8 mouse cellular contexts compared by ENCODE assay signal in genomic region chr17:10318561-10319430, GRCm38 (mm10). TPM values are rescaled to one million over a fixed set of nuclear protein-coding genes. Genes with fewer than 3 reads are reported as not detected.
DNase-seq lines count a peak whose midpoint lies in the region; ATAC-seq and TF ChIP-seq lines count a peak whose summit lies in the region.

No protein-coding gene starts in this region.

- peak; percentile 57 for ATAC-seq in intestine, postnatal 0 days
- ATAC-seq in limb, embryonic 13.5 days (ENCODE audit: low FRiP score, low read depth) = peak; percentile 66; the same call in 1 of the 2 replicates
- peak; percentile 53 for ATAC-seq in midbrain, embryonic 13.5 days

- no peaks in the 10 kb centered on the region for H3K4me1 ChIP-seq in intestine, postnatal 0 days (replicated peaks; ENCODE audit: control insufficient read depth, insufficient read depth, low read length)
- peaks cover 34% of the 10 kb centered on the region for H3K4me1 ChIP-seq in limb, embryonic 13.5 days
- peaks cover 42% of the 10 kb centered on the region for H3K4me1 ChIP-seq in midbrain, embryonic 13.5 days (replicated peaks)

- no peak for TF ChIP-seq CTCF in intestine, postnatal 0 days (IDR thresholded peaks at IDR 0.05; ENCODE audit: low read depth)

- H3K9ac ChIP-seq in intestine, postnatal 0 days (ENCODE audit: low read depth, low read length) = peak overlapping the region; percentile 81
- H3K9ac ChIP-seq in limb, embryonic 13.5 days = peak overlapping the region; percentile 98
- H3K9ac ChIP-seq in midbrain, embryonic 13.5 days (replicated peaks) = peak overlapping the region; percentile 98

- H3K27me3 ChIP-seq in intestine, postnatal 0 days (replicated peaks; ENCODE audit: control insufficient read depth, insufficient read depth, low read length) = peaks cover 51% of the 10 kb centered on the region
- no peaks in the 10 kb centered on the region for H3K27me3 ChIP-seq in limb, embryonic 13.5 days
- H3K27me3 ChIP-seq in midbrain, embryonic 13.5 days = no peaks in the 10 kb centered on the region

- H3K36me3 ChIP-seq in intestine, postnatal 0 days (ENCODE audit: control insufficient read depth, insufficient read depth) = no peaks in the 10 kb centered on the region
- H3K36me3 ChIP-seq in limb, embryonic 13.5 days = no peaks in the 10 kb centered on the region
- H3K36me3 ChIP-seq in midbrain, embryonic 13.5 days = no peaks in the 10 kb centered on the region

- 1% methylated on average over 75 of the region's 153 CpGs for WGBS in intestine, postnatal 0 days
- WGBS in limb, embryonic 13.5 days = 0% methylated on average over 35 of the region's 153 CpGs
- under 1% methylated on average over 73 of the region's 153 CpGs for WGBS in midbrain, embryonic 13.5 days

- H3K4me2 ChIP-seq in intestine, postnatal 0 days (replicated peaks; ENCODE audit: low read depth) = peak overlapping the region; percentile 76
- H3K4me2 ChIP-seq in limb, embryonic 13.5 days (replicated peaks) = peak overlapping the region; percentile 65
- peak overlapping the region; percentile 62 for H3K4me2 ChIP-seq in midbrain, embryonic 13.5 days (replicated peaks)

- H3K9me3 ChIP-seq in intestine, postnatal 0 days (ENCODE audit: control insufficient read depth) = no peaks in the 10 kb centered on the region
- no peaks in the 10 kb centered on the region for H3K9me3 ChIP-seq in limb, embryonic 13.5 days
- H3K9me3 ChIP-seq in midbrain, embryonic 13.5 days = no peaks in the 10 kb centered on the region

- peak; percentile 67 for DNase-seq in 3134 (ENCODE audit: extremely low read depth, insufficient read length, low spot score)
- peak; percentile 90 for DNase-seq in adrenal gland, adult 2 months
- DNase-seq in embryo, embryonic 11 days = peak; percentile 87
- DNase-seq in heart, adult 11 months = peak; percentile 99
- DNase-seq in spleen, postnatal 14 days (ENCODE audit: low spot score in 2 of 2) = peak; percentile 55 to 64

- H3K27ac ChIP-seq in intestine, postnatal 0 days (ENCODE audit: low read depth, low read length) = peak overlapping the region; percentile 95
- H3K27ac ChIP-seq in limb, embryonic 13.5 days = peak overlapping the region; percentile 98
- peak overlapping the region; percentile 99 for H3K27ac ChIP-seq in midbrain, embryonic 13.5 days

- H3K4me3 ChIP-seq in intestine, postnatal 0 days (ENCODE audit: low read depth, low read length) = peak overlapping the region; percentile 66
- H3K4me3 ChIP-seq in limb, embryonic 13.5 days = peak overlapping the region; percentile 82
- peak overlapping the region; percentile 90 for H3K4me3 ChIP-seq in midbrain, embryonic 13.5 days (replicated peaks)

RNA-seq across cellular contexts. Expression of gene Qk, which starts 0.9 kb away (rescaled TPM):
- total RNA-seq in adrenal gland, adult 2 months (2021) = 100 to 1,000 TPM; 221 to 236 TPM
- polyA plus RNA-seq in adrenal gland, adult 2 months (2012; rRNA removed) = 61.6 and 97.6 TPM in 2 replicates
- 7.4 and 8.6 TPM in 2 replicates for polyA plus RNA-seq in intestine, postnatal 0 days (2015; fragmentation: Nextera tagmentation; extraction: Ambion mirVana)
- 34.4 and 35.7 TPM in 2 replicates for polyA plus RNA-seq in limb, embryonic 13.5 days (2015; fragmentation: Nextera tagmentation; extraction: Ambion mirVana)
- polyA plus RNA-seq in midbrain, embryonic 13.5 days (2015; fragmentation: Nextera tagmentation; extraction: Ambion mirVana) = 42.5 and 47.9 TPM in 2 replicates

Comparison
In these comparisons a context has a peak if more than half of its experiments do, and no peak if none do; other contexts are left out.
1. Peak in every context shown above with its lines: DNase-seq, ATAC-seq, H3K4me3 ChIP-seq and H3K27ac ChIP-seq.